Mouse (Mus musculus): ENCODE measurements around the gene 1700020L24Rik. TPM values are rescaled to one million over a fixed set of nuclear protein-coding genes. Genes with fewer than 3 reads are reported as not detected.

Gene 1700020L24Rik
- polyA plus RNA-seq, 1 experiment from 2014 or later = 1.5 TPM

- H3K27me3 ChIP-seq = peaks cover 37% of the 10 kb centered on the region
- CTCF ChIA-PET = interaction anchor here (0.8 to 1.5 kb wide), 7 partner anchors 14 to 310 kb away, joined by 3 to 7 read pairs (median 3); partner anchors contain the start of gene Taf15
- POLR2A ChIA-PET = no interaction called here
- ATAC-seq (peak; percentile 88), DNase-seq (ENCODE audit: low read depth, low spot score) (no peak)
- in situ Hi-C loops (cut with MboI; ENCODE audit: low pct_unique_long_range_greater_than_20kb) = loop anchor here (10.0 kb wide), 1 partner anchor 294 kb away; no protein-coding TSS in a partner anchor
- TF ChIP-seq CTCF (IDR thresholded peaks at IDR 0.05) = peak; percentile 100
Observed at GRCm38 (mm10) chr11:83440081-83441064, 2.9 kb downstream of the 1700020L24Rik start.

GRCm38 (mm10) chr11:83441235-83441634, 3.8 kb downstream of the 1700020L24Rik start:
- no peak for TF ChIP-seq CTCF (IDR thresholded peaks at IDR 0.05)
- H3K27me3 ChIP-seq = peaks cover 31% of the 10 kb centered on the region
- ChIA-PET CTCF (interaction anchor here (1.0 to 3.0 kb wide), 8 partner anchors 15 to 309 kb away, joined by 3 to 16 read pairs (median 4); partner anchors contain the start of gene Taf15), POLR2A (no interaction called here)
- DNase-seq (ENCODE audit: low read depth, low spot score) (no peak), ATAC-seq (no peak)
- in situ Hi-C loops (cut with MboI; ENCODE audit: low pct_unique_long_range_greater_than_20kb) = loop anchor here (10.0 kb wide), 1 partner anchor 294 kb away; no protein-coding TSS in a partner anchor

GRCm38 (mm10) chr11:83442596-83443267, 5.3 kb downstream of the 1700020L24Rik start:
- in situ Hi-C loops (cut with MboI; ENCODE audit: low pct_unique_long_range_greater_than_20kb) = loop anchor here (10.0 kb wide), 1 partner anchor 292 kb away; no protein-coding TSS in a partner anchor
- ChIA-PET POLR2A (interaction anchor here (1.0 to 1.3 kb wide), 4 partner anchors 20 to 33 kb away, joined by 3 to 5 read pairs (median 4); partner anchors contain the start of genes Mmp28 and Taf15), CTCF (interaction anchor here (0.6 to 3.0 kb wide), 12 partner anchors 9 to 75 kb away, joined by 3 to 16 read pairs (median 4); partner anchors contain the start of genes Mmp28 and Taf15)
- peak; percentile 86 for TF ChIP-seq CTCF (IDR thresholded peaks at IDR 0.05)
- peaks cover 21% of the 10 kb centered on the region for H3K27me3 ChIP-seq
- no peak for ATAC-seq
- DNase-seq (ENCODE audit: low read depth, low spot score) = no peak

GRCm38 (mm10) chr11:83443824-83444223, 6.3 kb downstream of the 1700020L24Rik start:
- ATAC-seq = no peak
- POLR2A ChIA-PET = interaction anchor here (1.0 to 1.3 kb wide), 2 partner anchors 29 to 30 kb away, joined by 3 to 5 read pairs; partner anchors contain the start of gene Taf15
- H3K27me3 ChIP-seq = peaks cover 16% of the 10 kb centered on the region
- CTCF ChIA-PET = interaction anchor here (1.1 to 3.0 kb wide), 4 partner anchors 11 to 74 kb away, joined by 3 to 16 read pairs (median 9); partner anchors contain the start of gene Taf15
- in situ Hi-C loops (cut with MboI; ENCODE audit: low pct_unique_long_range_greater_than_20kb) = loop anchor here (10.0 kb wide), 1 partner anchor 291 kb away; no protein-coding TSS in a partner anchor
- TF ChIP-seq CTCF (IDR thresholded peaks at IDR 0.05) = no peak
- DNase-seq (ENCODE audit: low read depth, low spot score) = no peak

GRCm38 (mm10) chr11:83445001-83445400, 7.5 kb downstream of the 1700020L24Rik start:
- no peak for TF ChIP-seq CTCF (IDR thresholded peaks at IDR 0.05)
- in situ Hi-C loops (cut with MboI; ENCODE audit: low pct_unique_long_range_greater_than_20kb) = loop anchor here (10.0 kb wide), 1 partner anchor 290 kb away; no protein-coding TSS in a partner anchor
- ChIA-PET CTCF (interaction anchor here (1.8 kb wide), 1 partner anchor 27 kb away, joined by 11 read pairs; the partner anchor contains the start of gene Taf15), POLR2A (no interaction called here)
- DNase-seq (ENCODE audit: low read depth, low spot score) (no peak), ATAC-seq (no peak)
- peaks cover 16% of the 10 kb centered on the region for H3K27me3 ChIP-seq

- peaks cover 2% of the 10 kb centered on the region for H3K27me3 ChIP-seq
- DNase-seq (ENCODE audit: low read depth, low spot score) (no peak), ATAC-seq (no peak)
- no peak for TF ChIP-seq CTCF (IDR thresholded peaks at IDR 0.05)
- ChIA-PET POLR2A (no interaction called here), CTCF (no interaction called here)
- in situ Hi-C loops (cut with MboI; ENCODE audit: low pct_unique_long_range_greater_than_20kb) = loop anchor here (10.0 kb wide), 1 partner anchor 287 kb away; no protein-coding TSS in a partner anchor
Observed at GRCm38 (mm10) chr11:83447612-83448011, 10.1 kb downstream of the 1700020L24Rik start.

GRCm38 (mm10) chr11:83448021-83448926, 10.8 kb downstream of the 1700020L24Rik start:
- in situ Hi-C loops (cut with MboI; ENCODE audit: low pct_unique_long_range_greater_than_20kb) = loop anchor here (10.0 kb wide), 1 partner anchor 287 kb away; no protein-coding TSS in a partner anchor
- ATAC-seq = no peak

GRCm38 (mm10) chr11:83448927-83449236, 11.4 kb downstream of the 1700020L24Rik start:
- ChIA-PET POLR2A (no interaction called here), CTCF (no interaction called here)
- DNase-seq (ENCODE audit: low read depth, low spot score) = no peak
- in situ Hi-C loops (cut with MboI; ENCODE audit: low pct_unique_long_range_greater_than_20kb) = loop anchor here (10.0 kb wide), 1 partner anchor 286 kb away; no protein-coding TSS in a partner anchor
- no peak for TF ChIP-seq CTCF (IDR thresholded peaks at IDR 0.05)
- ATAC-seq = no peak
- H3K27me3 ChIP-seq = no peaks in the 10 kb centered on the region

More at GRCm38 (mm10) chr11:83448021-83448926, 10.8 kb downstream of the 1700020L24Rik start:
- DNase-seq (ENCODE audit: low read depth, low spot score) = no peak
- ChIA-PET POLR2A (no interaction called here), CTCF (no interaction called here)
- TF ChIP-seq CTCF (IDR thresholded peaks at IDR 0.05) = no peak
- no peaks in the 10 kb centered on the region for H3K27me3 ChIP-seq

- TF ChIP-seq CTCF (IDR thresholded peaks at IDR 0.05) = no peak
- no peaks in the 10 kb centered on the region for H3K27me3 ChIP-seq
- DNase-seq (ENCODE audit: low read depth, low spot score) (no peak), ATAC-seq (no peak)
- ChIA-PET CTCF (interaction anchor here (1.0 kb wide), 1 partner anchor 19 kb away, joined by 3 read pairs; no protein-coding TSS in a partner anchor), POLR2A (no interaction called here)
- in situ Hi-C loops (cut with MboI; ENCODE audit: low pct_unique_long_range_greater_than_20kb) = loop anchor here (10.0 kb wide), 1 partner anchor 286 kb away; no protein-coding TSS in a partner anchor
Observed at GRCm38 (mm10) chr11:83449298-83449697, 11.8 kb downstream of the 1700020L24Rik start.

Measured in Patski (cell line).